Comparison of ENCODE assay signal across 18 mouse cellular contexts in the genomic region with DNA sequence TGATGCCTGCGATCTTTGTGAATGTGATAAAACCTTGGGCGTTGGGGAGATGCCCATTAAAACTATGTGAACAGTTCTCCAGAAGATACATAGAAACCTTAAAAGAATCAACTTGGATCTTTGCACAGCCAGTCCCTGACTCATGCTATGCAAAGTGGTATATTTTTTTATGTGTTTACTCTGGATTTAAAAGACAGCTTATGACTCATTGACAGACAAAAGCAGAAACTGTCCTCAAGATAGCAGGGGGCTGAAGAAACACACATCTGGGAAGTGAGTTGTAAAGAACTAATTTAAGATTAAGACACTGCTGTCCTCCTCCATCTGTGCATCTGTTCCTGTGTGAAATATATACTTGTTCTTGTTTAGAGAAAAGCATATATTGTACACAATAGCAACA. TPM values are rescaled to one million over a fixed set of nuclear protein-coding genes. Genes with fewer than 3 reads are reported as not detected.
"Had no signal": no experiment of that assay in that cellular context is flagged by ENCODE, and none has a peak within 500 bp of the region (broad histone marks: within the 10 kb centered on the region; RNA-seq: fewer than 3 reads in every experiment).

No protein-coding gene starts in this region.

- H3K4me3 ChIP-seq: liver, embryonic 13.5 days; neural tube, embryonic 12.5 days; neural tube, embryonic 15.5 days had no signal

- H3K27me3 ChIP-seq: liver, embryonic 13.5 days; neural tube, embryonic 12.5 days; neural tube, embryonic 15.5 days had no signal

- H3K4me1 ChIP-seq: liver, embryonic 13.5 days; neural tube, embryonic 12.5 days; neural tube, embryonic 15.5 days had no signal

- H3K36me3 ChIP-seq: liver, embryonic 13.5 days; neural tube, embryonic 12.5 days; neural tube, embryonic 15.5 days had no signal

- H3K27ac ChIP-seq: liver, embryonic 13.5 days; neural tube, embryonic 12.5 days; neural tube, embryonic 15.5 days; stomach, postnatal 0 days had no signal

- DNase-seq: kidney, adult 18-20 months; kidney, adult 9 months; kidney, postnatal 14 days; kidney, postnatal 4 days; liver, embryonic 13.5 days; lung, adult 2 months; lung, postnatal 14 days; lung, postnatal 4 days; midbrain, embryonic 14.5 days; retina, postnatal 1 day; right cerebral cortex, postnatal 14 days; right cerebral cortex, postnatal 4 days; thymus, postnatal 25 days had no signal

- H3K9ac ChIP-seq: liver, embryonic 13.5 days; neural tube, embryonic 12.5 days; neural tube, embryonic 15.5 days had no signal

- H3K4me2 ChIP-seq: liver, embryonic 13.5 days; midbrain, embryonic 11.5 days; neural tube, embryonic 12.5 days; neural tube, embryonic 15.5 days had no signal

- H3K9me3 ChIP-seq: liver, embryonic 13.5 days; neural tube, embryonic 12.5 days; neural tube, embryonic 15.5 days had no signal

RNA-seq across cellular contexts. Expression of a gene that starts 38.9 kb away (rescaled TPM):
- polyA plus RNA-seq: liver, adult 2 months had no signal
